Mouse (Mus musculus) MEL (cell line): ENCODE results near the gene Fam173b.

Experiments
- CTCF ChIP-seq, 3 experiments: IDR thresholded peaks in 2 of 3; conservative IDR thresholded peaks in 1 of 3; 2 replicates each; pipeline ENCODE4 v1.5.1; 2011 to 2012; ENCODE audit warnings: low read length in 3 of 3, low read depth in 2 of 3, mild to moderate bottlenecking in 2 of 3, improper control_type of control experiment in 1 of 3, inconsistent platforms in 1 of 3, mixed read lengths in 1 of 3, moderate library complexity in 1 of 3; ENCODE audit not compliant: control insufficient read depth in 1 of 3, insufficient read depth in 1 of 3, poor library complexity in 1 of 3, severe bottlenecking in 1 of 3
- ELF1 ChIP-seq: IDR thresholded peaks from 2 replicates; pipeline ENCODE4 v1.6.1; 2014; ENCODE audit warnings: low read depth, mild to moderate bottlenecking, inconsistent platforms, low read length, improper control_type of control experiment, moderate library complexity
- EP300 ChIP-seq, 2 experiments: IDR thresholded peaks; 2 replicates each; pipeline ENCODE4 v1.6.1; 2011; ENCODE audit warnings: improper control_type of control experiment in 2 of 2, low read length in 2 of 2, low read depth in 1 of 2, mild to moderate bottlenecking in 1 of 2
- GATA1 ChIP-seq: IDR thresholded peaks from 2 replicates; pipeline ENCODE4 v1.6.1; 2011; ENCODE audit warnings: low read depth, low read length, improper control_type of control experiment
- KAT2A ChIP-seq: conservative IDR thresholded peaks from 2 replicates; pipeline ENCODE4 v1.6.1; 2012; ENCODE audit warnings: low read depth, low read length, improper control_type of control experiment, inconsistent platforms
- POLR2A ChIP-seq, 2 experiments: IDR thresholded peaks; 2 replicates each; pipeline ENCODE4 v1.6.1; 2011 to 2012; ENCODE audit warnings: low read length in 2 of 2, mild to moderate bottlenecking in 2 of 2, control low read depth in 1 of 2, improper control_type of control experiment in 1 of 2, low read depth in 1 of 2, moderate library complexity in 1 of 2; ENCODE audit not compliant: control insufficient read depth in 1 of 2, insufficient read depth in 1 of 2, poor library complexity in 1 of 2
- TBP ChIP-seq: IDR thresholded peaks from 2 replicates; pipeline ENCODE4 v1.8.0; 2011; ENCODE audit warnings: low read depth, low read length, improper control_type of control experiment
- USF1 ChIP-seq: IDR thresholded peaks from 2 replicates; pipeline ENCODE4 v1.6.1; 2014; ENCODE audit warnings: low read depth, mild to moderate bottlenecking, inconsistent platforms, low read length, improper control_type of control experiment, moderate library complexity

- TF ChIP-seq CTCF (IDR thresholded peaks at IDR 0.05 in 2 of 3, conservative IDR thresholded peaks at IDR 0.05 in 1 of 3; ENCODE audit: control insufficient read depth in 1 of 3, insufficient read depth in 1 of 3, low read depth in 2 of 3, low read length in 3 of 3, poor library complexity in 1 of 3, severe bottlenecking in 1 of 3): no peak
- TF ChIP-seq EP300 (IDR thresholded peaks at IDR 0.05; ENCODE audit: low read depth in 1 of 2, low read length in 2 of 2): no peak
- no peak for TF ChIP-seq KAT2A
- TF ChIP-seq TBP: no peak
- no peak for TF ChIP-seq GATA1
- no peak for TF ChIP-seq ELF1
- no peak for TF ChIP-seq POLR2A (IDR thresholded peaks at IDR 0.05; ENCODE audit: control insufficient read depth in 1 of 2, insufficient read depth in 1 of 2, low read depth in 1 of 2, low read length in 2 of 2, poor library complexity in 1 of 2)
- TF ChIP-seq USF1: no peak
Observed at GRCm38 (mm10) chr15:31614666-31615065, 13.0 kb downstream of the Fam173b start.
